Mouse (Mus musculus) erythroblast, embryonic 14.5 days (primary cell): Measurements from ENCODE around the gene Dmbt1. TPM values are rescaled to one million over a fixed set of nuclear protein-coding genes. Genes with fewer than 3 reads are reported as not detected.
"Not testable (repeated sequence)": the region's sequence is repeated elsewhere in the genome, so short reads cannot be mapped to it uniquely, and the experiment has no call there.

Source experiments
- H3K27me3 ChIP-seq: 2 replicates; pipeline ENCODE4 v1.6.1; 2012; ENCODE audit warnings: inconsistent platforms; ENCODE audit not compliant: control insufficient read depth
- H3K36me3 ChIP-seq: 2 replicates; pipeline ENCODE4 v1.6.1; 2012; ENCODE audit warnings: mild to moderate bottlenecking, inconsistent platforms; ENCODE audit not compliant: control insufficient read depth
- H3K4me1 ChIP-seq: 2 replicates; pipeline ENCODE4 v1.6.1; 2012; ENCODE audit warnings: inconsistent platforms; ENCODE audit not compliant: control insufficient read depth
- H3K4me3 ChIP-seq: replicated peaks from 2 replicates; pipeline ENCODE3; 2012; ENCODE audit warnings: moderate library complexity, mild to moderate bottlenecking, inconsistent platforms
- H3K9me3 ChIP-seq: 2 replicates; pipeline ENCODE4 v1.6.1; 2012; ENCODE audit warnings: low read length, inconsistent platforms, mixed read lengths; ENCODE audit not compliant: control insufficient read depth
- GATA1 ChIP-seq: IDR thresholded peaks from 2 replicates; pipeline ENCODE4 v1.6.1; 2012; ENCODE audit warnings: low read length, inconsistent platforms, mixed read lengths
- TAL1 ChIP-seq: IDR thresholded peaks from 3 replicates; pipeline ENCODE4 v1.6.1; 2012; ENCODE audit warnings: low read length, inconsistent platforms, mixed read lengths
- polyA plus RNA-seq: library from polyadenylated mRNA; stranded (reverse); fragments of >175 nt; gene quantifications from 2 replicates; pipeline ENCODE4 v1.2.3, GENCODE M21; 2012

The Dmbt1 gene
- polyA plus RNA-seq, 1 experiment, result not detected

GRCm38 (mm10) chr7:131037083-131037482, 5.2 kb downstream of the Dmbt1 start:
- H3K9me3 ChIP-seq, result no peaks in the 10 kb centered on the region
- TF ChIP-seq TAL1 (no peak), GATA1 (no peak)
- H3K36me3 ChIP-seq, result no peaks in the 10 kb centered on the region
- no peaks in the 10 kb centered on the region for H3K4me1 ChIP-seq
- H3K27me3 ChIP-seq, result no peaks in the 10 kb centered on the region
- no peak overlapping the region for H3K4me3 ChIP-seq

DNA sequence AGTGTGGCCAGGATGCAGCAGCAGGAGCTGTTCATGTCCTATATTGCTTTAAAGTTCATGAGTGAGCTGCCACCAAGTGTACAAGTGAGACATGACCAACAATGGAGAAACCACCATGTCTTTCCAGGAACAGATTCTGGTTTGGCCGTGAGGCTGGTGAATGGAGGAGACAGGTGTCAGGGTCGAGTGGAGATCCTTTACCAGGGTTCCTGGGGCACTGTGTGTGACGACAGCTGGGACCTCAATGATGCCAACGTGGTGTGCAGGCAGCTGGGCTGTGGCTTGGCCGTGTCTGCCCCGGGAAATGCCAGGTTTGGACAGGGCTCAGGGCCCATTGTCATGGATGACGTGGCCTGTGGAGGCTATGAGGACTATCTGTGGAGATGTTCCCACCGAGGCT, 8.9 kb downstream of the Dmbt1 start:
- H3K36me3 ChIP-seq, H3K4me1 ChIP-seq, H3K4me3 ChIP-seq, H3K27me3 ChIP-seq, H3K9me3 ChIP-seq: not testable (repeated sequence)

GRCm38 (mm10) chr7:131042657-131043056, 10.8 kb downstream of the Dmbt1 start:
- no peaks in the 10 kb centered on the region for H3K36me3 ChIP-seq
- H3K4me3 ChIP-seq, result no peak overlapping the region
- TF ChIP-seq GATA1, result no peak
- H3K9me3 ChIP-seq, result no peaks in the 10 kb centered on the region
- no peaks in the 10 kb centered on the region for H3K4me1 ChIP-seq
- H3K27me3 ChIP-seq, result no peaks in the 10 kb centered on the region

GRCm38 (mm10) chr7:131045258-131045835, 13.5 kb downstream of the Dmbt1 start:
- not testable (repeated sequence) for H3K4me1 ChIP-seq, H3K4me3 ChIP-seq, H3K36me3 ChIP-seq, H3K27me3 ChIP-seq, H3K9me3 ChIP-seq

DNA sequence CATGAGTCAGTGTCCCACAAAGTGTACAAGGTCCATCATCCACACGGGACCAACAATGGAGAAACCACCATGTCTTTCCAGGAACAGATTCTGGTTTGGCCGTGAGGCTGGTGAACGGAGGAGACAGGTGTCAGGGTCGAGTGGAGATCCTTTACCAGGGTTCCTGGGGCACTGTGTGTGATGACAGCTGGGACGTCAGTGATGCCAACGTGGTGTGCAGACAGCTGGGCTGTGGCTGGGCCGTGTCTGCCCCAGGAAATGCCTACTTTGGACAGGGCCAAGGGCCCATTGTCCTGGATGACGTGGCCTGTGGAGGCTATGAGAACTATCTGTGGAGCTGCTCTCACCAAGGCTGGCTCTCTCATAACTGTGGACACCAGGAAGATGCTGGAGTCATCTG, 18.0 kb downstream of the Dmbt1 start:
- not testable (repeated sequence) for H3K4me1 ChIP-seq, H3K36me3 ChIP-seq, H3K27me3 ChIP-seq, H3K4me3 ChIP-seq, H3K9me3 ChIP-seq

- H3K4me3 ChIP-seq, result no peak overlapping the region
These were observed 23.0 kb downstream of the Dmbt1 start for GRCm38 (mm10) chr7:131054808-131055370.

GRCm38 (mm10) chr7:131057918-131058317, 26.1 kb downstream of the Dmbt1 start:
- H3K4me3 ChIP-seq, H3K27me3 ChIP-seq, H3K36me3 ChIP-seq: not testable (repeated sequence)

More at GRCm38 (mm10) chr7:131054808-131055370, 23.0 kb downstream of the Dmbt1 start:
- TF ChIP-seq TAL1 (no peak), GATA1 (no peak)
- Histone ChIP-seq H3K4me1 (no peaks in the 10 kb centered on the region), H3K27me3 (no peaks in the 10 kb centered on the region), H3K9me3 (no peaks in the 10 kb centered on the region), H3K36me3 (no peaks in the 10 kb centered on the region)

GRCm38 (mm10) chr7:131059808-131060207, 28.0 kb downstream of the Dmbt1 start:
- not testable (repeated sequence) for H3K9me3 ChIP-seq, H3K27me3 ChIP-seq, H3K4me3 ChIP-seq, H3K4me1 ChIP-seq, H3K36me3 ChIP-seq

More at GRCm38 (mm10) chr7:131057918-131058317, 26.1 kb downstream of the Dmbt1 start:
- H3K4me1 ChIP-seq, H3K9me3 ChIP-seq: not testable (repeated sequence)

DNA sequence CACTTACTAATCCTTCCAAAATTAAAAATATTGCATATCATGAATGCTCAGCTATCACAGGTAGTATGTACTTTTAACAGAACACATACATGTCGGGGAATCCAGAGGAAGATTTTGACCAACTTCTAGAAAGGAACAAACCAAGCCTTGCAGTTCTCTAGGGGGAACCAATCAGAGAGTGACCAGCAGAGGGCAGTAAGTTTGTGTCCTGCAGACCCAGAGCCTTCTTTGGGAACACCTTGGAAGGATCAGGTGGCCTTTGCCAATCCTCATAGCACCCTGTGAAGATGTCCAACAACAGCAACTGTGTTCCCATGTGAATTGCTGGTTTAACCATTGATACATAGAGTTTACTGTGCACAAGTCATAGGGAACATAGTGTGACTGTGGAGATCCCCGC, 30.7 kb downstream of the Dmbt1 start:
- no peaks in the 10 kb centered on the region for H3K36me3 ChIP-seq
- TF ChIP-seq GATA1 (no peak), TAL1 (no peak)
- H3K27me3 ChIP-seq, result no peaks in the 10 kb centered on the region
- H3K9me3 ChIP-seq, result no peaks in the 10 kb centered on the region
- H3K4me3 ChIP-seq, result no peak overlapping the region
- H3K4me1 ChIP-seq, result no peaks in the 10 kb centered on the region

DNA sequence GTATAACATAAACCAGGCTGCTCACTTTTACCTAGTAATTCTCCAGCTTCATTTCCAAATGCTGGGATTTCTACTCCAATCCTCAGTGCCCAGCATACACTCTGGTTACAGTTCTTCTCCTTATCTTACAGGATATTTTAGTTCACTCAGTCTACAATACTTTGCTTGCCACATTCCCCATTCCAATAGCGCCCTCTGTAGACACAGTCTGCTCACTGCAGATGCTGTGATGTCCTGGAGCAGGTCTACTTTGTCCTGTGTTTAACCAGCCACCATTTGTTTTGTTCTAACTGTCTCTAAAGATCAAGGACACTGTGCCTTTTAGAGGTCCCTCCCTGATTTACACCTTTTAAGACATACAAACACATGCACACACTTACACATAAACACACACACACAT, 36.3 kb downstream of the Dmbt1 start:
- H3K9me3 ChIP-seq, H3K36me3 ChIP-seq, H3K4me1 ChIP-seq, H3K4me3 ChIP-seq, H3K27me3 ChIP-seq: not testable (repeated sequence)

DNA sequence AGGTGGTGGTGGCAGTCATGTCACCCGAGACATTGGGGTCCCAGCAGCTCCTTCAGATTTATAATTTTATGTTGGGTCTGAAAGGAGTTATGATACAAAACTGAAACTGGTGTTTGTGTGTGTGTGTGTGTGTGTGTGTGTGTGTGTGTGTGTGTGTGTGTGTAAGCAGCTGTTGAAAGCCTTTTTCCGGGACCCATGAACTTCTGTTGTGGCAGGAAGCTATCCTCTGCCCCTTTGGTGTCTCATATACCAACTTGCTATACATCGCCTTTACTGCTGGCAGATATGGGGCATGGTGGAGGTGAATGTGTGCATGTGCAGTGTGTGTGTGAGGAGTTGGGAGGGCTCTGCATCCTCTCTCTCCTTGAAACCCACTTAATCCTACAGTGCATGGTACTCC, 41.6 kb downstream of the Dmbt1 start:
- H3K36me3 ChIP-seq, H3K4me3 ChIP-seq, H3K4me1 ChIP-seq, H3K9me3 ChIP-seq, H3K27me3 ChIP-seq: not testable (repeated sequence)

DNA sequence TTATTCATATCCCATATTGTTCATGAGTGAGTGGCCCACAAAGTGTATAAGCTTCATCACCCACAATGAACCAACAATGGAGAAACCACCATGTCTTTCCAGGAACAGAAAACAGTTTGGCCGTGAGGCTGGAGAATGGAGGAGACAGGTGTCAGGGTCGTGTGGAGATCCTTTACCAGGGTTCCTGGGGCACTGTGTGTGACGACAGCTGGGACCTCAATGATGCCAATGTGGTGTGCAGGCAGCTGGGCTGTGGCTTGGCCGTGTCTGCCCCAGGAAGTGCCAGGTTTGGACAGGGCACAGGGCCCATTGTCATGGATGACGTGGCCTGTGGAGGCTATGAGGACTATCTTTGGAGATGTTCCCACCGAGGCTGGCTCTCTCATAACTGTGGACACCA, 42.2 kb downstream of the Dmbt1 start:
- not testable (repeated sequence) for H3K36me3 ChIP-seq, H3K9me3 ChIP-seq, H3K27me3 ChIP-seq, H3K4me3 ChIP-seq, H3K4me1 ChIP-seq
